Mouse (Mus musculus): ENCODE measurements at regions not wholly inside any gene's neighbourhood (a gene's known extent, or its start where the extent isn't known, plus 50 kb on each side); places are given as distances from the start of the nearest gene placed in this dataset.

DNA sequence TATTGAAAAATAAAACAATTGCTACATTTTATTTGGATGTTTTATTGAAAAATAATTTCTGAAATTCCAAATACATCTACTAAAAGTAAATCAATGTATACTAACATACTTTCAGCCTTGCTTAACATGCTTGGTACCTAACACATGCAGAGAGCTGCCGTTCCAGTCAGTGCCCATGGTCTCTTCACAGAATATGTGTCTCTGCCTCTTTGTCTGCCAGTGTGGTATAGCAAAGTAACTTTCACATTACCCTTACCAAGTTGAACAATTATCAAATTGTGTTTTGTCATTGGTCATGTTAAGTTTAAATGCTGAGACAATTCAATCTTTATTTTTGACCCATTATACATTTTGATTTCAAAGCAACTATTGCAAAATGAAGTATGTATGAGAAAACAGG is 1159.2 kb upstream of the Foxg1 start:
- ATAC-seq (ENCODE audit: extremely low read depth, insufficient number of reproducible peaks, low FRiP score, poor library complexity, severe bottlenecking) = no peak
- no peaks in the 10 kb centered on the region for H3K9me3 ChIP-seq (replicated peaks)

DNA sequence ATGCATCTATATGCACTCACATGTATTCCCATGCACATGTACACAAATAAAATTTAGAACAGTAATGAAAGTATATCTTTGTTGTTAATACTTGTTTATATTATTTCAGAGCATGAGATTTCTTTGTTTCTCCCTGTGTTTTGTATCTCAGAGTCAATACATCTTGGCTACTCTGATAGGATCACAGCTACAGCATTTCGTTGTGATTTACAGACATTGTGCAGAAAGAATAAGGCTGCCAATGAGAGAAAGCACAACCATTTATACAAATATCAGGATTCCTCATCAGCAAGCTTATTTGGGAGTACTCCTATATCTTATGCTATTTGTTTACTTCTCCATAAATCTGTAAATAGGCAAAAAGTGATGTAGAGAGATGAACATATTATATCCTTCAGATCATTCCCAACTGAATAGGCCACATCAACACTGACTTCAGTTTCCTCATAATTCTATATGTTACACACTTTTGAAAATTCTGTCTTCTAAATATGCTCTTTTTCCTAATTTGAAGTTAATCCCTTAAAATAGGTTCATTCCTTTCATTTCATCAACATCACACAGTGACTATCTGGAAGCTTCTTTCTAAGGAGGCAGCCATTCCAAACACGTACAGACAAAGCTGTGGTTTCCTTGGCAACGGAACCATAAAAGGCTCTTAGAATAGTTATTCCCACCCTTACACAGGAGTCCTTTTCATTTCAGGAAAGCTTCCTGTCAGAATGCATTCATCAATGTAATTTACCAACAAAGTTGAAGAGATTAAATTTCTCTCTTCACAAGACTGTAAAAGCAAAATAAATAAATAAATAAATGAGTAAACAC is 1160.3 kb upstream of the Foxg1 start:
- TF ChIP-seq GATA2 (IDR thresholded peaks at IDR 0.05; ENCODE audit: borderline replicate concordance, low read depth, low read length) (no peak), CTCF (IDR thresholded peaks at IDR 0.05; ENCODE audit: low read depth, low read length) (no peak), TAL1 (conservative IDR thresholded peaks at IDR 0.05; ENCODE audit: low read depth, low read length) (no peak), GATA1 (IDR thresholded peaks at IDR 0.05; ENCODE audit: borderline replicate concordance, low read length) (no peak), POLR2AphosphoS5 (IDR thresholded peaks at IDR 0.05; ENCODE audit: insufficient replicate concordance, low read depth, low read length) (no peak)
- no peak overlapping the region for H3K4me3 ChIP-seq (ENCODE audit: low read depth, low read length)
- ATAC-seq (ENCODE audit: extremely low read depth, insufficient number of reproducible peaks, low FRiP score, poor library complexity, severe bottlenecking) (no peak), DNase-seq (ENCODE audit: low spot score) (no peak)
- H3K4me1 ChIP-seq (ENCODE audit: insufficient read depth, low read depth, low read length) = no peaks in the 10 kb centered on the region
- no peaks in the 10 kb centered on the region; the same call in 1 of the 2 replicates for H3K27me3 ChIP-seq (ENCODE audit: insufficient read depth, low read length)
- no peaks in the 10 kb centered on the region for H3K36me3 ChIP-seq (replicated peaks)
- H3K9me3 ChIP-seq (replicated peaks) = no peaks in the 10 kb centered on the region

More for the DNA sequence above, 1159.2 kb upstream of the Foxg1 start:
- Histone ChIP-seq H3K27me3 (ENCODE audit: insufficient read depth, low read length) (no peaks in the 10 kb centered on the region; the same call in 1 of the 2 replicates), H3K36me3 (replicated peaks) (no peaks in the 10 kb centered on the region), H3K4me1 (ENCODE audit: insufficient read depth, low read depth, low read length) (no peaks in the 10 kb centered on the region), H3K4me3 (ENCODE audit: low read depth, low read length) (no peak overlapping the region)
- no peak for TF ChIP-seq GATA2 (IDR thresholded peaks at IDR 0.05; ENCODE audit: borderline replicate concordance, low read depth, low read length)
- no peak for TF ChIP-seq GATA1 (IDR thresholded peaks at IDR 0.05; ENCODE audit: borderline replicate concordance, low read length)
- TF ChIP-seq CTCF (IDR thresholded peaks at IDR 0.05; ENCODE audit: low read depth, low read length) = no peak
- TF ChIP-seq TAL1 (conservative IDR thresholded peaks at IDR 0.05; ENCODE audit: low read depth, low read length) = no peak
- TF ChIP-seq POLR2AphosphoS5 (IDR thresholded peaks at IDR 0.05; ENCODE audit: insufficient replicate concordance, low read depth, low read length) = no peak
- DNase-seq (ENCODE audit: low spot score) = no peak

DNA sequence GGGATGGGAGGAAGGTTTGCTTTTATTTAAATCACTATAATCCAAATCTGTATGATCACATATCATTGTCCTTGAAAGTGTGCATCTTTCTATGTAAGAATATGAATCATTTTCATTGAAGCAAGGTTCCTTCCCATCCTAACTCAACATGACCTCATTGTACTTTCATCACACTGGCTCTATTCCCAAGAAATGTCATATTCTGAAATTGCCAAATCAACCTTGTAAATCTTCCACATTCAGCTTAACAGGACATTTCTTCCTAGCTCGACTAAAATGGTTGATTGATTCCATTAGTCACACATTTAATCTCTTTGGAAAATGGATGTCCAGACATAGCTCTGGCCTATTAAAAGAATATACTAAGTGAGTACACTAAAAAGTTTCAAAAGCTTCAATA is 1200.6 kb upstream of the Foxg1 start:
- Histone ChIP-seq H3K4me1 (ENCODE audit: insufficient read depth, low read depth, low read length) (no peaks in the 10 kb centered on the region), H3K36me3 (replicated peaks) (no peaks in the 10 kb centered on the region), H3K27me3 (ENCODE audit: insufficient read depth, low read length) (no peaks in the 10 kb centered on the region), H3K9me3 (replicated peaks) (no peaks in the 10 kb centered on the region), H3K4me3 (ENCODE audit: low read depth, low read length) (no peak overlapping the region)
- TF ChIP-seq GATA1 (IDR thresholded peaks at IDR 0.05; ENCODE audit: borderline replicate concordance, low read length) = no peak
- TF ChIP-seq CTCF (IDR thresholded peaks at IDR 0.05; ENCODE audit: low read depth, low read length) = no peak
- no peak for TF ChIP-seq GATA2 (IDR thresholded peaks at IDR 0.05; ENCODE audit: borderline replicate concordance, low read depth, low read length)
- no peak for TF ChIP-seq TAL1 (conservative IDR thresholded peaks at IDR 0.05; ENCODE audit: low read depth, low read length)
- TF ChIP-seq POLR2AphosphoS5 (IDR thresholded peaks at IDR 0.05; ENCODE audit: insufficient replicate concordance, low read depth, low read length) = no peak
- DNase-seq (ENCODE audit: low spot score) (no peak), ATAC-seq (ENCODE audit: extremely low read depth, insufficient number of reproducible peaks, low FRiP score, poor library complexity, severe bottlenecking) (no peak)

DNA sequence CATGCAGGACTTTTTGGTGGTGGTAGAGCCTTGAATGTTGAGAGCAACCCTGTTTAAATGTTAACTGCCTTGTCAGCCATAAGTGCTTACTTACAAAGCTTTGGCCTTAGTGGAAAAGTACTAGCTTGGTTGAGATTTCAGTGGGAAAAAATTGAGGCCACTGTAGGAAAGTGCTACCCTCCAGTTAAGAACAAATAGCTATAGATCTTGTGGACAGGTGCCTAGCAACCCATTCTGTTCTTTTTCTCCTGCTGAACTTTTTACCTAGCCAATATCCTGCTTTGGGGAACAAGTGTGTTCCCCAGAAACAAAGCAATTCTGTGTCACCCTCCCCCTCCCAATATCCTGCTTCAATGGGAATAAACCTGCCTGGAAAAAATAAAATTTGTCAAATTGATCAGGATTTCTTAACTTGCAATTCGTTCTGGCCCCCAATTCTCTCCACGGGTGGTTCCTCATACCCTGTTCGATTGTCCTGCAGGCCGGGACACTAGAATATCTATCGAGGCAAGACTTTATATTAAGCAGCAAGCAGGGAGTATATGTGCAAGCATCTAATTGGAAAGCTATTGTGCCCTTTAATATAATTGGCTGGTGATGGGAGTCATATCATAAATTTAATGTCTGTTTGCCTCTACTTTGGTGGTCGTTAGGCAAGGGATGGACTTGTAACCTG is 1208.4 kb upstream of the Foxg1 start:
- no peaks in the 10 kb centered on the region for H3K4me1 ChIP-seq (ENCODE audit: insufficient read depth, low read depth, low read length)
- DNase-seq (ENCODE audit: low spot score) (no peak), ATAC-seq (ENCODE audit: extremely low read depth, insufficient number of reproducible peaks, low FRiP score, poor library complexity, severe bottlenecking) (no peak)
- H3K36me3 ChIP-seq (replicated peaks) = no peaks in the 10 kb centered on the region
- TF ChIP-seq POLR2AphosphoS5 (IDR thresholded peaks at IDR 0.05; ENCODE audit: insufficient replicate concordance, low read depth, low read length) (no peak), TAL1 (conservative IDR thresholded peaks at IDR 0.05; ENCODE audit: low read depth, low read length) (no peak), GATA1 (IDR thresholded peaks at IDR 0.05; ENCODE audit: borderline replicate concordance, low read length) (no peak), GATA2 (IDR thresholded peaks at IDR 0.05; ENCODE audit: borderline replicate concordance, low read depth, low read length) (no peak), CTCF (IDR thresholded peaks at IDR 0.05; ENCODE audit: low read depth, low read length) (no peak)
- no peaks in the 10 kb centered on the region for H3K27me3 ChIP-seq (ENCODE audit: insufficient read depth, low read length)
- no peaks in the 10 kb centered on the region for H3K9me3 ChIP-seq (replicated peaks)
- no peak overlapping the region for H3K4me3 ChIP-seq (ENCODE audit: low read depth, low read length)

DNA sequence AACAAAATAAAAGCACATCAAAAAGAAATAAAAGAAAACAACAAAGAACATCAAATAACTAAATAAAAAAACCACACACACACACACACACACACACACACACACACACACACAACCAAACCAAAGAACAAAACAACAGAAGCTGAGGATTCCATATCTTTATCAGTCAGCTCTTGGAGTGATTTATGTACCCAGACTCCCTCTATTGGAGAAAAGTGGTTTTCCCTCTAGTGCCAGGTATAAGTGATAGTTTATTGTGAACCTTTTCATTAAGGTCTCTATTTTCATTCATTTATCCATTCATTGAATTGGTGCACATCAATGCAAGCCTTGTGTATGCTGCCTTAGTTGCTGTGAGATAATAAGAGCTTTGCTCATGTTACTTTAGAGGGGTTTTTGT is 1236.3 kb upstream of the Foxg1 start:
- no peaks in the 10 kb centered on the region for H3K9me3 ChIP-seq (replicated peaks)
- ATAC-seq (ENCODE audit: extremely low read depth, insufficient number of reproducible peaks, low FRiP score, poor library complexity, severe bottlenecking) = no peak
- no peaks in the 10 kb centered on the region for H3K27me3 ChIP-seq (ENCODE audit: insufficient read depth, low read length)
- H3K4me1 ChIP-seq (ENCODE audit: insufficient read depth, low read depth, low read length) = no peaks in the 10 kb centered on the region; the same call in 1 of the 2 replicates
- TF ChIP-seq CTCF (IDR thresholded peaks at IDR 0.05; ENCODE audit: low read depth, low read length) (no peak), POLR2AphosphoS5 (IDR thresholded peaks at IDR 0.05; ENCODE audit: insufficient replicate concordance, low read depth, low read length) (no peak), TAL1 (conservative IDR thresholded peaks at IDR 0.05; ENCODE audit: low read depth, low read length) (no peak), GATA1 (IDR thresholded peaks at IDR 0.05; ENCODE audit: borderline replicate concordance, low read length) (no peak), GATA2 (IDR thresholded peaks at IDR 0.05; ENCODE audit: borderline replicate concordance, low read depth, low read length) (no peak)
- DNase-seq (ENCODE audit: low spot score) = no peak
- H3K36me3 ChIP-seq (replicated peaks) = no peaks in the 10 kb centered on the region
- no peak overlapping the region for H3K4me3 ChIP-seq (ENCODE audit: low read depth, low read length)

DNA sequence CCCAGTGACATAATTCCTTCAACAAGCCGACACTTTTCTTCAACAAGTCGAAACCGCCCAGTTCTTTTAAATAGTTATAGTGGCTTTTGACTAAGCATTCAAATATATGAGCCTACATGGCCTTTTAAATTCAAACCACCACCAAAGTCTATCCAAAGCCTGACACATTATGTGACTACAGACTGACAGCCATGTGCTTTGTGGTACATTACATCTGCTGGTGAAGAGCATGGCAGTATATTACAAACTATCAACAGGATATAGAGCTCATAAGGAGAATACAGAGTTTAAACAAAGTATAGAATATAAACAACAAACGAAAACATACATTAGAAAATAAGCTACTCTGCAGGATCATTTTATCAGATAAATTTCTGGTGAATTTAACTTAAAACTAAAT is 1259.5 kb upstream of the Foxg1 start:
- no peak for TF ChIP-seq GATA2 (IDR thresholded peaks at IDR 0.05; ENCODE audit: borderline replicate concordance, low read depth, low read length)
- no peak for TF ChIP-seq CTCF (IDR thresholded peaks at IDR 0.05; ENCODE audit: low read depth, low read length)
- no peak for TF ChIP-seq POLR2AphosphoS5 (IDR thresholded peaks at IDR 0.05; ENCODE audit: insufficient replicate concordance, low read depth, low read length)
- no peak for TF ChIP-seq TAL1 (conservative IDR thresholded peaks at IDR 0.05; ENCODE audit: low read depth, low read length)
- Histone ChIP-seq H3K4me1 (ENCODE audit: insufficient read depth, low read depth, low read length) (no peaks in the 10 kb centered on the region), H3K27me3 (ENCODE audit: insufficient read depth, low read length) (no peaks in the 10 kb centered on the region), H3K36me3 (replicated peaks) (no peaks in the 10 kb centered on the region), H3K9me3 (replicated peaks) (no peaks in the 10 kb centered on the region), H3K4me3 (ENCODE audit: low read depth, low read length) (no peak overlapping the region)
- no peak for ATAC-seq (ENCODE audit: extremely low read depth, insufficient number of reproducible peaks, low FRiP score, poor library complexity, severe bottlenecking)
- no peak for DNase-seq (ENCODE audit: low spot score)

Data from G1E (cell line).